Mouse (Mus musculus): ENCODE results near the gene Utp3.

Utp3 gene

DNA sequence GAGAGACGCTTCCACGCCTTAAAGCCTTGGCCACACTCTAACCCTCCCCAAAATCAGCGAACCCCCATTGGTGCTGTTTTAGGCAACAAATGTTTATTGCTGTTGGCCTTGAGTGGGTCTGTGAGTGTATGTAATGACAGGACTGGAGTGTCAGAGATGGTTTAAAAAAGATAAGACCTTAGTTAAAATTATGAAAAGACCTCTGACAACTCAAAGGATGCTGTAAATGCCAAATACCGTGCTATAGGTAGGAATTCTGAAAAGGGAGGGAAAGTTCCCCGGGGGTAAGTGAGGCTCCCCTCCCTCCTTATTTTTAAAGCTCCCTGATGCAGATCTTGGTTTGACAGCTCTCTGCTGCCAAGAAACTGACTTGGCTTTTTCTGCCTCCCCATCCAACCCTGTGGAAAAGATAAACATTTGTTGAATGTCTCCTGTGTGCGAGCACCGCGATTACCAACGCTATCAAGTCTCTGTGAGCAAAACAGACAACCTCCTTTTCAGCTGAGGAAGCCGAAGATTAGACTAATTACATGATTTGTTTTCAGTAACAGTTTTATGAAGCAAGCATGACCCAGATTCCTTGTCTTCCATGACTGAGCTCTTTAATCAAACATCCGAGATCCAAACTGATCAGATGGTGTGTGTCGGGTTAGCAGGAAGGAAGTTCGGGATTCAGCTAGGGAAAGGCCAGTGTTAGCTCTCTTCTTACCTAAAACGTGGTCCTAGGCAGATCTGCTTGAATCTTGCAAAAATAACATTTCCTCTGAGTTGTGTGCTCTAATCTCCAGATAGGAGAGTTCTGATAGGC lies 12.0 kb downstream of the Utp3 start:
- ATAC-seq (ENCODE audit: insufficient number of reproducible peaks, low FRiP score, low TSS enrichment), result no peak

DNA sequence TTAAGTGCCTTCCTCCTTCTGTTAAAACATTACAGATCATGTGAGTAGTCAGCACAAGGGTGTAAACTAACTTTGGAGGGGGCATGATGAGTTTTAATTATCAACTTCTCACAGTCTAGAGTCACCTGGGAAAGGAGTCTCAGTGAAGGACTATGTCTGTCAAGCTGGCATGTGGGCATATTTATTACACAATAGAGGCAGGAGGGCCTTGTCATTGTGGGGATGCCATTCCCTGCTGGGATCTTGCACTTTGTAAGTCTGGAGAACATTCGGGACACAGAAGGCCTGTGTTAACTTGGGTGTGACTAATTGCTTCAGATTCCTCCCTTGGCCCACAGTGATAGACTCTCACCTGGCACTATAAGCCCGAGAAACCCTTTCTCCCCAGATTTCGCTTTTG lies 15.3 kb downstream of the Utp3 start:
- ATAC-seq (ENCODE audit: insufficient number of reproducible peaks, low FRiP score, low TSS enrichment), result no peak

GRCm38 (mm10) chr5:88574829-88575228 lies 20.6 kb downstream of the Utp3 start:
- no peak for ATAC-seq (ENCODE audit: insufficient number of reproducible peaks, low FRiP score, low TSS enrichment)

GRCm38 (mm10) chr5:88575506-88576338 lies 21.5 kb downstream of the Utp3 start:
- ATAC-seq (ENCODE audit: insufficient number of reproducible peaks, low FRiP score, low TSS enrichment), result no peak

DNA sequence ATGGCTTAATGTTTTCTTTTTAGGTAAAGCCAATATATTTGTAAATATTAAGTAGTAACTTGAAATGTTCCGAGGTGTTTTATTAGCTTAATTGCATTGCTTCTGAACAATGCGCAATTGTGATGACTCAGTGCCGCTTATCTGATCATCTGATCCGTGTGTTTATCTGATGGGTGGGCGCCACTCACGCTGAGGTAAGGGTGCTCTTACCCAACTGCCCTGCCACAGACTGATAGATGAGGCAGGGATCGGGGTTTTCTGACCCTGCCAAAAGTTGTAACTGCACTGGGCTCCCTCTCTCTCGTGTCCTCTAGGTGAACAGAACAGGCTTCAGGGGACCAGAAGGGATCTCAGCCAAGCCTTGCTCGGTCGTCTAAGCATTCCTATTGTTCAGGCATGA lies 26.4 kb downstream of the Utp3 start:
- no peak for ATAC-seq (ENCODE audit: insufficient number of reproducible peaks, low FRiP score, low TSS enrichment)

GRCm38 (mm10) chr5:88581343-88581742 lies 27.1 kb downstream of the Utp3 start:
- no peak for ATAC-seq (ENCODE audit: insufficient number of reproducible peaks, low FRiP score, low TSS enrichment)

- peak; percentile 95 for ATAC-seq (ENCODE audit: insufficient number of reproducible peaks, low FRiP score, low TSS enrichment)
Measured at GRCm38 (mm10) chr5:88583271-88584031, 29.2 kb downstream of the Utp3 start.

DNA sequence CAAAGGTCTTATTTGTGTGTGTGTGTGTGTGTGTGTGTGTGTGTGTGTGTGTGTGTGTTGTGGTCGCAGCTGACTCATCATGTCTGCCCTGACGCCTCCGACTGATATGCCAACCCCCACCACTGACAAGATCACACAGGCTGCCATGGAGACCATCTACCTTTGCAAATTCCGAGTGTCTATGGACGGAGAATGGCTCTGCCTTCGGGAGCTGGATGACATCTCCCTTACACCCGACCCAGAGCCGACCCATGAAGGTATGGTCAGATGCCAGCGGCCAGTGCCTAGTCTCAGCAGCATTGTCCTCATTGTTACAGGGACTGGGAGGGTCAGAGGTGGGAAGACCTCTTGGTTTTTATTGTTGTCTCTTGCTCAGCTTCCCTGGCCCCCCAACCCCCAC lies 29.8 kb downstream of the Utp3 start:
- ATAC-seq (ENCODE audit: insufficient number of reproducible peaks, low FRiP score, low TSS enrichment), result no peak

DNA sequence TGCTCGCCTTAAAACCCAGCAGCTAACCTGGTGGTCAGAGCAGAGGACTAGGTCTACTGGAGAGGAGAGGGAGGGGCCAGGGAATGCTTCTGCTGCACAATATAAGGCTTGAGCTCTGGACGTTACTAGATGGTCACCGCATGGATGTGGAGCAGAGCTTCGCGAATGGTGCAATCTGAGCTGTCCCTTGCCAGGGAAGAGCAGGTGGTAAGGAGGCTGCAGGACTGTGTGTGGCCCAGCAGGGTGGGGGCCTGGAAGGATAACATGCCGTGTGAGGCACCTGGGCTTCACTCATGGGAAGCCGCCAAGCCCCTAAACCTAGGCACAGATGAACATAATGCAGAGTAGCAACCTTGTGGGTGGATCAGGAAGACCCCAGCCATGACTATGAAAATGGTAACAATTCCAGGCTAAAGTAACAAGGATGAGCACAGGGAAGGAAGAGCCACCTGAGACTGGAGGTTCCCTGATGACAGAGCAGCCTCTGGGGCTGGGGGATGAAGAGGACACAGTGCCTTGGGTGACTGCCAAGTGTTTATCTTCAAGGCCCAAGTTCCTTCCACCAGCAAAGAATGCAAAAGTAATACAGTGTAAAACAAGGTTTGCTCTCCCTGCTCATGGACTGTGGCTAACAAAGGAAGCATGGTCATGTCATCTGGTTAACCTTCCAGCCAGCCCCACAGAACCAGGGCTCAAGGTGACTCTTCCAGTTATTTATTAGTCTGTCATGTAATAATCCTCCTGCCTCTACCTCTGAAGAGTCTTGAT lies 32.3 kb downstream of the Utp3 start:
- peak; percentile 79 for ATAC-seq (ENCODE audit: insufficient number of reproducible peaks, low FRiP score, low TSS enrichment)

- no peak for ATAC-seq (ENCODE audit: insufficient number of reproducible peaks, low FRiP score, low TSS enrichment)
Measured at GRCm38 (mm10) chr5:88587211-88587934, 33.1 kb downstream of the Utp3 start.

- ATAC-seq (ENCODE audit: insufficient number of reproducible peaks, low FRiP score, low TSS enrichment), result no peak
Measured at GRCm38 (mm10) chr5:88588481-88588880, 34.2 kb downstream of the Utp3 start.

- no peak for ATAC-seq (ENCODE audit: insufficient number of reproducible peaks, low FRiP score, low TSS enrichment)
Measured at GRCm38 (mm10) chr5:88593421-88594172, 39.3 kb downstream of the Utp3 start.

DNA sequence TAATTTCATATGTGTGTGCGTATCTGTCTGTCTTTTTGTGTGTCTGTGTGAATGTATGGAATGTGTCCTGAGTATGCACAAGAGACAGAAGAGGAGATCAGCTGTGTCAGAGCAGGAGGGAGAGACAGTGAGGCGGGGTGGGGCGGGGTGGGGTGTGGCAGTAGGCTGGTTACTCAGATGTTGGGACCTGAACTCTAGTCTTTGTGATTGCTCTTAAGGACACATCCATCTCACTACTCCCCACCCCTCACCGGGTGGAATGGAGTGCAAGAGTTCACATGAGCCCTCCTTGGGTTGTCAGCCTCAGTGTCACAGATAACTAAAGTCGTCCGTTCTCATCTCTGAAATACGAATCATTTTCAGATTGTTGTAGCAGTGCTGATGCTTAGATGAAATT lies 39.9 kb downstream of the Utp3 start:
- no peak for ATAC-seq (ENCODE audit: insufficient number of reproducible peaks, low FRiP score, low TSS enrichment)

- ATAC-seq (ENCODE audit: insufficient number of reproducible peaks, low FRiP score, low TSS enrichment), result no peak
Measured at GRCm38 (mm10) chr5:88595537-88596455, 41.5 kb downstream of the Utp3 start.

DNA sequence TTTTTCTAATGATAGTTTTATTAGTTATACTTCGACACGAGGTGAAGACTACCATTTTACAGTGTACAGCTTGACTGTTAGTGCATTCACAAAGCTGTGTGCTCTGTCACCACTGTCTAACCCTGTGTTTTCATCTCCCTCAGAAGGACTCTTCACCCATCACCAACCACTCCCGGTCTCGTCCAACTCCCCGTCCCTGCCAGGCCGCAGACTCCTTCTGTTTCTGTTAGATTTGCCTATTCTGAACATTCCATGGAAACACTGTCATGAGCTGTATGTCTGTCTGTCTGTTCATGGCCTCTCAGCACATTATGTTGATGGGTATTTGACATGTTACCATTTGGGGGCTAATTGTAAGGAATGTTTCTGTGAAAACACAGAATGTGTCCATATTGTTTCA lies 44.7 kb downstream of the Utp3 start:
- no peak for ATAC-seq (ENCODE audit: insufficient number of reproducible peaks, low FRiP score, low TSS enrichment)

- ATAC-seq (ENCODE audit: insufficient number of reproducible peaks, low FRiP score, low TSS enrichment), result no peak
Measured at GRCm38 (mm10) chr5:88602030-88602429, 47.8 kb downstream of the Utp3 start.

- ATAC-seq (ENCODE audit: insufficient number of reproducible peaks, low FRiP score, low TSS enrichment), result no peak
Measured at GRCm38 (mm10) chr5:88602713-88603112, 48.5 kb downstream of the Utp3 start.

GRCm38 (mm10) chr5:88604046-88604445 lies 49.8 kb downstream of the Utp3 start:
- no peak for ATAC-seq (ENCODE audit: insufficient number of reproducible peaks, low FRiP score, low TSS enrichment)
